Mouse (Mus musculus) layer of hippocampus, postnatal 14 days (tissue): ENCODE measurements around the gene Fmnl3. TPM values are rescaled to one million over a fixed set of nuclear protein-coding genes. Genes with fewer than 3 reads are reported as not detected.

Experiments used
- DNase-seq, 2 experiments: peaks; one replicate each; pipeline ENCODE4 v3.0.0; 2021 to 2022; ENCODE audit warnings: low spot score in 2 of 2, mixed read lengths in 1 of 2
- total RNA-seq, 2 experiments: library from RNA; stranded (reverse); gene quantifications; 2 replicates each; pipeline ENCODE4 v1.2.3; 2021

The Fmnl3 gene
- total RNA-seq, 2 experiments from 2014 or later, result 12.6 to 13.8 TPM

GRCm38 (mm10) chr15:99319411-99319871, 50.8 kb downstream of the Fmnl3 start:
- no peak for DNase-seq

- DNase-seq, result no peak
Observed at GRCm38 (mm10) chr15:99318861-99319410, 51.3 kb downstream of the Fmnl3 start.

- DNase-seq, result no peak
Observed at GRCm38 (mm10) chr15:99318071-99318470, 52.2 kb downstream of the Fmnl3 start.

GRCm38 (mm10) chr15:99317267-99317651, 53.0 kb downstream of the Fmnl3 start:
- no peak for DNase-seq

- peak; percentile 86 to 88 for DNase-seq
Observed at GRCm38 (mm10) chr15:99316314-99317266, 53.7 kb downstream of the Fmnl3 start.

GRCm38 (mm10) chr15:99314891-99315290, 55.4 kb downstream of the Fmnl3 start:
- DNase-seq, result no peak

GRCm38 (mm10) chr15:99310617-99311016, 59.7 kb downstream of the Fmnl3 start:
- no peak for DNase-seq

- DNase-seq, result no peak
Observed at GRCm38 (mm10) chr15:99309549-99309948, 60.7 kb downstream of the Fmnl3 start.

- no peak for DNase-seq
Observed at GRCm38 (mm10) chr15:99307476-99307875, 62.8 kb downstream of the Fmnl3 start.

GRCm38 (mm10) chr15:99296213-99296612, 74.1 kb downstream of the Fmnl3 start:
- no peak for DNase-seq

- DNase-seq, result peak in 1 of 2 experiments; percentile 32
Observed at GRCm38 (mm10) chr15:99295484-99295981, 74.7 kb downstream of the Fmnl3 start, which contains the start of gene Fam186b. Fam186b (minus strand) TSS chr15:99295888.

- peak; percentile 96 to 97 for DNase-seq
Observed at GRCm38 (mm10) chr15:99294813-99295374, 75.4 kb downstream of the Fmnl3 start, which contains the start of gene Prpf40b. Prpf40b (plus strand) TSS chr15:99295087.

GRCm38 (mm10) chr15:99294287-99294686, 76.0 kb downstream of the Fmnl3 start:
- peak in 1 of 2 experiments; percentile 18 for DNase-seq

- no peak for DNase-seq
Observed at GRCm38 (mm10) chr15:99290586-99290985, 79.7 kb downstream of the Fmnl3 start.

- no peak for DNase-seq
Observed at GRCm38 (mm10) chr15:99285189-99285535, 85.1 kb downstream of the Fmnl3 start.

- DNase-seq, result no peak
Observed at GRCm38 (mm10) chr15:99284527-99285188, 85.6 kb downstream of the Fmnl3 start.

- DNase-seq, result no peak
Observed at GRCm38 (mm10) chr15:99283456-99283855, 86.8 kb downstream of the Fmnl3 start.

GRCm38 (mm10) chr15:99278271-99278670, 92.0 kb downstream of the Fmnl3 start:
- no peak for DNase-seq

GRCm38 (mm10) chr15:99276095-99276494, 94.2 kb downstream of the Fmnl3 start:
- DNase-seq, result no peak
